13 mouse cellular contexts compared by ENCODE assay signal in the genomic region with DNA sequence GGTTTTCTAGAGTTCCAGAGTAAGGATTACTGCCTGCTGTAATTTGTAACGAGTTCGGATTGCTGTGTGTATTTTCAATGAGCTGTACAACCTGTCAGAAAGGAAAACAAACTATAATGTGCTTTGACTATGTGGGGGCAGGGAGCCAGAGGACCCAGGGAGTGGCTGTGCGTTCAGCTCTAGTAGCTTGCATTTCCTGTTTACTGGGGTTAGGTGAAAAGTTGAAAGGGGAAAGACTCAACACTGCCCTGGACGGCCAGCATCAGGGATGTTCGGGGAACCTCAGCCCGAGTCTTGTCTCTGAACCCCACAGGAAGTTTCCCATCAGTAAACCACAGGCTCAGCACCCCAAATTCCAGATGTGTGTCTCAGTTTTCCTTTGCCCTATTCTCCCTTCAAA. TPM values are rescaled to one million over a fixed set of nuclear protein-coding genes. Genes with fewer than 3 reads are reported as not detected.
DNase-seq lines count a peak whose midpoint lies in the region; ATAC-seq and TF ChIP-seq lines count a peak whose summit lies in the region.
"Had no signal": no experiment of that assay in that cellular context is flagged by ENCODE, and none has a peak within 500 bp of the region (broad histone marks: within the 10 kb centered on the region; RNA-seq: fewer than 3 reads in every experiment).

No protein-coding gene starts in this region.

- WGBS in kidney, postnatal 0 days, result 9% methylated on average over 6 of the region's 6 CpGs
- WGBS in kidney, embryonic 14.5 days, result 18% methylated on average over 6 of the region's 6 CpGs
- WGBS in spleen, adult 2 months, result 13% methylated on average over 6 of the region's 6 CpGs
- WGBS in hindbrain, embryonic 12.5 days, result 69% methylated on average over 6 of the region's 6 CpGs

- no peak for ATAC-seq in kidney, postnatal 0 days (replicated peaks; ENCODE audit: low FRiP score, low read depth)
- ATAC-seq in kidney, embryonic 14.5 days (ENCODE audit: low FRiP score, low TSS enrichment), result no peak
- no peak for ATAC-seq in hindbrain, embryonic 12.5 days (ENCODE audit: low FRiP score)

- H3K27ac ChIP-seq in kidney, postnatal 0 days, result no peak overlapping the region
- no peak overlapping the region for H3K27ac ChIP-seq in kidney, embryonic 14.5 days (ENCODE audit: low read depth, low read length)
- H3K27ac ChIP-seq in spleen, adult 2 months (ENCODE audit: insufficient read depth, low read length), result peak overlapping the region; percentile 90
- no peak overlapping the region for H3K27ac ChIP-seq in hindbrain, embryonic 12.5 days
- H3K27ac ChIP-seq: liver, embryonic 13.5 days had no signal

- no peak for TF ChIP-seq CTCF in kidney, postnatal 0 days (IDR thresholded peaks at IDR 0.05; ENCODE audit: low read depth)
- no peak for TF ChIP-seq CTCF in spleen, adult 2 months (IDR thresholded peaks at IDR 0.05; ENCODE audit: extremely low read depth, insufficient read depth, insufficient read length, insufficient replicate concordance)

- no peak overlapping the region for H3K9ac ChIP-seq in kidney, postnatal 0 days (ENCODE audit: low read depth, low read length)
- H3K9ac ChIP-seq in kidney, embryonic 14.5 days (ENCODE audit: low read depth, low read length), result no peak overlapping the region
- H3K9ac ChIP-seq in hindbrain, embryonic 12.5 days, result no peak overlapping the region
- H3K9ac ChIP-seq: liver, embryonic 13.5 days had no signal

- no peaks in the 10 kb centered on the region for H3K27me3 ChIP-seq in kidney, postnatal 0 days (ENCODE audit: insufficient read depth, low read length)
- no peaks in the 10 kb centered on the region for H3K27me3 ChIP-seq in kidney, embryonic 14.5 days (ENCODE audit: control insufficient read depth, insufficient read depth, low read length)
- H3K27me3 ChIP-seq in spleen, adult 2 months (ENCODE audit: control insufficient read depth, insufficient read depth, low read length), result no peaks in the 10 kb centered on the region
- no peaks in the 10 kb centered on the region for H3K27me3 ChIP-seq in hindbrain, embryonic 12.5 days

- no peak overlapping the region for H3K4me3 ChIP-seq in kidney, postnatal 0 days (replicated peaks; ENCODE audit: low read depth, low read length)
- H3K4me3 ChIP-seq in kidney, embryonic 14.5 days (ENCODE audit: low read length), result no peak overlapping the region
- no peak overlapping the region for H3K4me3 ChIP-seq in spleen, adult 2 months (ENCODE audit: extremely low read depth, insufficient read depth, insufficient read length)
- no peak overlapping the region for H3K4me3 ChIP-seq in hindbrain, embryonic 12.5 days
- H3K4me3 ChIP-seq: erythroblast, embryonic 14.5 days; liver, embryonic 13.5 days had no signal

- no peaks in the 10 kb centered on the region for H3K9me3 ChIP-seq in kidney, postnatal 0 days (replicated peaks; ENCODE audit: low read length)
- no peaks in the 10 kb centered on the region for H3K9me3 ChIP-seq in kidney, embryonic 14.5 days (ENCODE audit: control insufficient read depth, low read length)
- no peaks in the 10 kb centered on the region for H3K9me3 ChIP-seq in hindbrain, embryonic 12.5 days (replicated peaks)
- H3K9me3 ChIP-seq: liver, embryonic 13.5 days had no signal

- TF ChIP-seq POLR2A in spleen, adult 2 months (IDR thresholded peaks at IDR 0.05; ENCODE audit: low read depth, low read length), result no peak

- H3K36me3 ChIP-seq in kidney, postnatal 0 days (ENCODE audit: insufficient read depth, low read length), result no peaks in the 10 kb centered on the region
- no peaks in the 10 kb centered on the region for H3K36me3 ChIP-seq in kidney, embryonic 14.5 days (ENCODE audit: control insufficient read depth, insufficient read depth, low read length)
- H3K36me3 ChIP-seq in spleen, adult 2 months (ENCODE audit: control insufficient read depth, insufficient read depth, low read length), result no peaks in the 10 kb centered on the region
- H3K36me3 ChIP-seq in hindbrain, embryonic 12.5 days, result no peaks in the 10 kb centered on the region
- H3K36me3 ChIP-seq: liver, embryonic 13.5 days had no signal

- H3K4me2 ChIP-seq in kidney, postnatal 0 days (ENCODE audit: low read length), result no peak overlapping the region
- no peak overlapping the region for H3K4me2 ChIP-seq in kidney, embryonic 14.5 days (replicated peaks; ENCODE audit: low read depth, low read length)
- no peak overlapping the region for H3K4me2 ChIP-seq in hindbrain, embryonic 12.5 days (replicated peaks)
- H3K4me2 ChIP-seq: liver, embryonic 13.5 days had no signal

- peak; percentile 69 for DNase-seq in kidney, postnatal 0 days (ENCODE audit: low spot score)
- peak; percentile 86 for DNase-seq in T-cell, adult 2 months (ENCODE audit: low spot score)
- peak; percentile 47 for DNase-seq in lung, postnatal 10 days
- peak; percentile 64 to 74 for DNase-seq in spleen, adult 2 months (ENCODE audit: low read depth in 1 of 2, low spot score in 2 of 2)
- no peak for DNase-seq in urinary bladder, postnatal 10 days (ENCODE audit: low spot score)
- DNase-seq in gastrocnemius, adult 8-10 months (ENCODE audit: low spot score in 2 of 2), result no peak
- DNase-seq: gastrocnemius, postnatal 10 days; heart, postnatal 10 days; liver, embryonic 13.5 days; midbrain, embryonic 14.5 days had no signal

- peaks cover 16% of the 10 kb centered on the region for H3K4me1 ChIP-seq in kidney, postnatal 0 days (replicated peaks; ENCODE audit: insufficient read depth, low read length)
- H3K4me1 ChIP-seq in kidney, embryonic 14.5 days (ENCODE audit: control insufficient read depth, insufficient read depth, low read length), result peaks cover 29% of the 10 kb centered on the region
- H3K4me1 ChIP-seq in spleen, adult 2 months (ENCODE audit: control insufficient read depth, insufficient read depth, insufficient read length), result peaks cover 68% of the 10 kb centered on the region
- H3K4me1 ChIP-seq in hindbrain, embryonic 12.5 days, result peaks cover 12% of the 10 kb centered on the region; the same call in 1 of the 2 replicates

RNA-seq across cellular contexts. Expression of gene Fli1, which starts 43.2 kb away (rescaled TPM):
- polyA plus RNA-seq in kidney, postnatal 0 days (2015; fragmentation: Nextera tagmentation; extraction: Ambion mirVana), result 21.6 and 23.6 TPM in 2 replicates
- 24.0 and 27.3 TPM in 2 replicates for polyA plus RNA-seq in kidney, embryonic 14.5 days (2014; fragmentation: Nextera tagmentation; extraction: Ambion mirVana)
- 24.4 and 31.3 TPM in 2 replicates for polyA plus RNA-seq in spleen, adult 2 months (2012; rRNA removed)
- 24.4 and 26.4 TPM in 2 replicates for polyA plus RNA-seq in hindbrain, embryonic 12.5 days (2016; fragmentation: Nextera tagmentation; extraction: Ambion mirVana)
- 1 to 10 TPM; 4.3 to 9.0 (median 5.6) TPM for total RNA-seq in gastrocnemius, adult 8-10 months (2022)

Comparison
In these comparisons a context has a peak if more than half of its experiments do, and no peak if none do; other contexts are left out.
1. DNase-seq: peak in kidney, postnatal 0 days (single experiment), T-cell, adult 2 months (single experiment), lung, postnatal 10 days (single experiment) and spleen, adult 2 months (2 of 2); none in urinary bladder, postnatal 10 days (single experiment) and gastrocnemius, adult 8-10 months (0 of 2).